Mouse (Mus musculus) left cerebral cortex, postnatal 25 days (tissue): ENCODE data around the gene Abca8b. TPM values are rescaled to one million over a fixed set of nuclear protein-coding genes. Genes with fewer than 3 reads are reported as not detected.
A peak's percentile ranks its signal among the peaks of the same experiment; 100 is the strongest.
"Not testable (repeated sequence)": the region's sequence is repeated elsewhere in the genome, so short reads cannot be mapped to it uniquely, and the experiment has no call there.

Source experiments
- DNase-seq, 2 experiments: peaks; one replicate each; pipeline ENCODE4 v3.0.0; 2022; ENCODE audit warnings: low spot score in 2 of 2, mixed read lengths in 1 of 2
- intact Hi-C: fragments of 180-260 bp; cut with DNase I; formaldehyde crosslinking; loops from one replicate; pipeline ENCODE4 v1.15.1; 2025
- total RNA-seq, 2 experiments: library from RNA; stranded (reverse); gene quantifications; 2 replicates each; pipeline ENCODE4 v1.2.3; 2021

Gene Abca8b
- total RNA-seq = 10 to 100 TPM in 1 of 2 experiments, 1 to 10 TPM in 1; 9.4 to 10.4 TPM

DNA sequence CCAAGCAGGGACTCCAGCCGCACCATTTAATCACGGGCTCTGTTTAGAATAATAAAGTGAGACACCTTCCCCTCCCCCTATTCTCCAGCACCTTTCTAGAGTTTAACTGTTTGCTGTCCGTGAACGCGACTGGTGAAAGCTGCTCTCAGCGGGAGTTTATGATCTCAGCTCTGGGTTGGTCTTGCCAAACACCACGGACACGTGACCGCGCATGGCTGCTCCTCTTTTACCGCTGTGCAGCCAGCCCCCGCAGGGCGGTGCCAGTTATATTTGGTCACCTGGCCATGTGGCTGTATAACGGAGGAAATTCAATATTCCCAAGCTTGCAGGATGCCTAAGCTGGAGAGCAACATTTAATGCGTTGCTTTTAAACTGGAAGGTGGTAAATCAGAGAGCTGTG lies at the start of gene Abca8b:
Gene Abca8b, minus strand, starts transcription at position 222 of the 400 bp plus-strand sequence.
- peak; percentile 87 to 95 for DNase-seq
- intact Hi-C loops = no loop called here

DNA sequence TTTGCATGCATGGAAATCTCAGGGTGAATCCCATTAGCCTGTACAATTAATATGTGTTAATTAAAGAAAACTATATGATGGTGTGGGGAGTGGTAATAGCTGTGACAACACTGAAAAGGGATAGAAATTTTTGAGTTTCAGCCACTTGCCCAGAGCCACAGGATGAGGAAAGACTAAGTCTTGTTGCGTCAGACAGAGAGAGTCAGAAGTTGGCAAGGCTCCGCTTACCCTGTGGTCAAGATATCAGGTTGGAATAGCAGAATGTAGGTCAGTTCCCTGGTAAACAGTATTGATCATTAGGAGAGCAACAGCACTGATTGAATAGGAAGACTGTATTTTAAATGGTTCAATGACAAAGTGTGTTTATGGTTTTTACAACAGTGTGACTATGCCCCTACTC lies 42.1 kb upstream of the Abca8b start:
- intact Hi-C loops = no loop called here
- no peak for DNase-seq

DNA sequence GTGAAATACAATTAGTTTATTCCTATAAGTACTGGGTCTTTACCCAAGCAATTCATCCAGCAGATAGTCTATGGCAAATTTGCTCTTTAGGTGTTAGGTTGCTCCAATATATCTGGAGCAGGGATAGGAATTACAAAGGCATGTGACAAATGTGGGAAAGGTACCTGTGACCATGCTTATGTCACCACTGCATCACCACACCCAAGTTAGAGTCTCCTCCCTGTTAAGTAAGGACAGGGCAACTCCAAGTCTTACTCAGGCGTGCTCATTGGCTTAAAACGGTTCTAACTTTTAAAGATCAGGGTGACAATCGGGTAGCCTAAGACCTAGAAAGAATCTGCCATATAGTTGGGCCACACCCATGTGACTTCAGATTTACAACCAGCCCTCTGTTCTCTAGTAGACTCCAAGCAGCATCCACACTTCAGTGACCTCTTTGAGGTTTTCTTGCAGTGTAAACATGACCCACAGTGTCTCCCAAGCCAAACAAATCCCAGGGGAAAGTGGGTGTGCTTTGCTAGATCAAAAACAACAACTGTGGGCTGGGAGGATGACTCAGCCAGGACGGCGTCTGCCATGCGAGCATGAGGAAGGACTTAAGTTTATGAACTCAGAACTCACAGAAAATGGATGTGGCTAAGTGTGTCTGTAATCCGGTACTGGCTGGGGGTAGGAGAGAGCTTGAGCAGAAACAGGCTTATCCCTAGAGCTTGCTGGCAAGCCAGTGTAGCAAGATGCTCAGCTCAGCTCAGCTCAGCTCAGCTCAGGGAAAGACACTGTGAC lies 33.5 kb upstream of the Abca8b start:
- intact Hi-C loops = no loop called here

DNA sequence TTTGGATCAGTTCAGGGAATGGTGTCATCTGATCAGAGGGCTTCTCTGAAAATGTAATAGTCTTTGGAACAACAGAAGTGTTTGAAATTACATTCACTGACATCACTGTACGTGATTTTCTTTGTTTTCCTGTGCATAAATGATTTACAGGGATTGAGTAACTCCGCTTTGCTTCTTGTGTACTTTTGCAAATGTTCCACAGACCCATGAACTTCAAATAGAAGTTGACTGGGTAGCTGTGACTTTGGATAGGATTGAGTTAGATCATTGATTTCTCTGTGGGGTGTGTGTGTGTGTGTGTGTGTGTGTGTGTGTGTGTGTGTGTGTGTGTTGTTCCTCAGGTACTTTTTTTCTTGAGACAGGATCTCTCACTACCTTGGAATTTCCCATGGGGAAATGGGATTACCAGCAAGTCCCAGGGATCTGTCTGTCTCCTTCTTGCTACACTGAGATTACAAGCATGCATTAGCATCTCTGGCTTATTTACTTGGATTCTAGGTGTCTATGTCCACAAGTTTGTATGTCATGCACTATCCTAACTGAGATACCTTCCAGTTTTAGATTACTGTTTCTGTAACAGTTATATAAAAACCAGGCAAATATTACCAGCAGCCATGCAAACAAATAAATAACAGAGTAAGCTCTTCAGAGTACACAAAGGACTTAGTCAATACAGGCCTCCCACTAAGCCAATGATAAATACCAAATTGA lies 15.3 kb upstream of the Abca8b start:
- intact Hi-C loops = no loop called here
- no peak for DNase-seq

More for the DNA sequence above, 33.5 kb upstream of the Abca8b start:
- no peak for DNase-seq

DNA sequence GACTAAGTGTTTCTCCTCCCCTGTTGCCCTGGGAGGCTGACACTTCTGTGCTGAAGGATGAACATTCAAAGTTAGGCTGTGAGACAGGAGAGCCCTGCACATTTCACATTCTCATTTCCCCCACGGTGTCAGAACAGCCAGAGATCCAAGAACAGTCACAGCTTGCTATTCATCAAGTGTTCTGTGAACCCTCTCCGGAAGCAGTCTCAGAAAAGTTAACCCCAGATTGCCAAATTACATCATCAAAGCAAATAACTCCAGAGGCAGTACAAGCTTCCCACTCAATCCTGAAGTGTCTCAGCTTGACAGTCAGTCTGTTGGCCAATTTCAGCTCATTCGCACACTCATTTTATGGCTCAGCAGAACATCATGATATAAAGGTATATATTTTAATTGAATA lies 632 bp downstream of the Abca8b start:
- peak; percentile 50 to 73 for DNase-seq
- intact Hi-C loops = no loop called here

DNA sequence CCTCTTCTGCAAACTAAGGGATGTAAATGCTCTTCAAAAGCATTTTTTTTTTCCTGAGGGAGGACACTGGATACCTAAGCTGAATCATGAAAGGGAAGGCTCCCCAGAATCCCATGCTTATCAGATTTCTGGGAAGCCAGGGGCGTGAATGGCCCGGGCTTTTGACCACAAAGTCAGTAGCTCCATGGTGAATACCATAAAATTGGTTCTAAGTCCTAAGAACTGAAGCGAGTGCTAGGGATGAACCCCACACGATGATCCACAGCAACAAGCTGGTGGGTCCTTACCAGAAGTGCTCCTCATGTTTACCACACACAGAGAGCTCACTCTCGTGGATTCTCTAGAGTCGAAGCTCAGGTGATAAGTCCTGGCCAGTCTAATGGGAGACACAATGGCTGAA lies 1.6 kb downstream of the Abca8b start:
- no peak for DNase-seq
- intact Hi-C loops = loop anchor here (5.0 kb wide), 1 partner anchor 148 kb away; no protein-coding TSS in a partner anchor

DNA sequence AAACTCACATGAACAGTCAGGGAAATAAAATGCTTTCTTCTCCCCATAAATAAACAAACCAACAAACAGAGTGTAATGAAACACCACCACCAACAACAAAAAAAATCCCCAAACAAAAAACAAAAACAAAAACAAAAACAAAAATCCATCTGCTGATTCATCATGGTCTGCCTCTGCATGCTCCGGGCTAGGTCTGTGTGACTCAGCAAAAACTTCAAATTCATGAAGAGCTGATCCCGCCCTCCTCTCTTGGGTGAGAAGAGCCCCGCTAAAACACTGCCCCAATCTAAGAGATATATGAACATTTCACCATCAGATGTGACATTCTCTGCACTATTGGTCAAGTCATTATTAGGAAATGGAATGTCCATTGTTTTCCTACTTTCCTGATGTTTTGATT lies 4.4 kb downstream of the Abca8b start:
- intact Hi-C loops = loop anchor here (5.0 kb wide), 1 partner anchor 151 kb away; no protein-coding TSS in a partner anchor
- peak in 1 of 2 experiments; percentile 12 for DNase-seq

DNA sequence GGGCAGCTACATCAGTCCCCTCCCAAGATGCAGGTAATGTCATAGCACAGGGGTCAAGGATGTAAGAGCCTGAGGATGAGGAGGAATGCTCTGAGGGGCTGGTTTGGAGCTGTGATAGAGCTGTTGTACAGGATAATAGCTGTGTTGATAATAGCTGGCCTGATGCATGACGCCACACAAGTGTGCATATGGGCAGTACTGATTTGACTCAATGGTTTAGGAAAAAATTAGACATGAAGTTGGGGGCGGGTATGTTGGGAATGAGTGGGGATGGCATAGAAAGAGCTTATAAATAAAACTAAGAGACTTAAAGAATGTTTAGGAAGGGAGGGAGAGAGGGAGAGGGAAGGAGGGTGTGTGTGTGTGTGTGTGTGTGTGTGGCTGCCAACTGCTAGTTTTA lies 5.4 kb downstream of the Abca8b start:
- DNase-seq = no peak
- intact Hi-C loops = loop anchor here (5.0 kb wide), 1 partner anchor 152 kb away; no protein-coding TSS in a partner anchor

DNA sequence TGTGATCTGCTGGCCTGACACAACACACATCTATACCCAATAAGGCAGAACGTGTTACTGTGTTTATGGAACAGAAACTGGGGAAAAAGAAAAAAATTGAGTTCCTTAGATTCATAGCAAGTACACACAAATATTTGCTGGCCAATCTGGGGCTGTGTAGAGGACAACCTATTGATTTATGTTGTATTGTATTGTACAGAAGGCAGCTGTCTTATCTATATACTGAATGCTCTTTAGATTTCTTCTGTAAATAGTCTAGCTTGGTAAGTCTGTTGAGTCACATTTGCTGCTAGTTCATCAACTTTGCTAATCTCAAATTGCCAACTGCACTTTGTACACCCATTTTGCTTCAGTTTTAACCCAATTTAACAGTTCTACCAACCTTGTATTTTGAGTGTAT lies 7.5 kb downstream of the Abca8b start:
- intact Hi-C loops = no loop called here
- no peak for DNase-seq

DNA sequence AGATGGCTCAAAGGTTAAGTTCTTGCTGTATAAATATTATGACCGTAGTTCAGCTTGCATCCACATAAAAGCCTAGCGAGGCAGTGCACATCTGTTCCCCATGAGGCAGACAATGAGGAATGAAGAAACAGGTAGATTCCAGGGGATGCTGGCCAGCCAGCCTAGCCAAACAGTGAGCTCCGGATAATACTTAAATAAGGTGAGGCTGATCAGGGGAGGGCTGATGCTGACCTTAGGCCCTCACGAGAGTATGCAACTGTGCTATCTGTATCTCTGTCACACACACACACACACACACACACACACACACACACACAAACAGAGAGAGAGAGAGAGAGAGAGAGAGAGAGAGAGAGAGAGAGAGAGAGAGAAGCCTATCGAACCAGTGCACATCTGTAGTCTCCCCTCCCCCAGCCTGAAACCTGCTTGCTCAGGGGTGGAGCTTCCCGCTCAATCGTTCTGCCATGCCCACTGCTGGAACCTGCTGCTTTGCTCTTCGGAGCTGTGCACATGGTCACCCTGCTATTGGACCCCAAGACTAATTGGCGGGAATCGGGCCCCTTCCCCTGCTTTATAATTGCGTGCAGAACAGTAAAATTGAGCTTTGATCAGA lies 8.1 kb downstream of the Abca8b start:
- DNase-seq, intact Hi-C loops: not testable (repeated sequence)

DNA sequence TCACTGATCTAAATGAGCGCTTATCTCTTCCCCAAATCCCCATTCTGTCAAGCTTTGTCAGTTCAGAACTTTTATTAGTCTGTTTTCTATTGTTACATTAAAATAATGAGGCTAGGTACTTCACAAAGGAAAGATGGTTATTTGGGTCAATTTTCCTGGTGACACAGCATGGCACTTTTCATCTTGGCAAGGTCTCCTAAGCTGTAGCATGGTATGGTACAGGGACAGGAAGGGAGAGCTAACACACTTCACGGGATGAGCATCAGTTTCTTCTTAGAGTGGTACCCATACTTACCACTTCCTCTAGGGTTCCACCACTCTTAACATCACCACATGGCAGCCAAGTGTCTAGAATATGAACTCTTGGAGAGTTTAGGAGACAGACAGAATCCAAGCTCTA lies 13.8 kb downstream of the Abca8b start:
- intact Hi-C loops = no loop called here
- no peak for DNase-seq

DNA sequence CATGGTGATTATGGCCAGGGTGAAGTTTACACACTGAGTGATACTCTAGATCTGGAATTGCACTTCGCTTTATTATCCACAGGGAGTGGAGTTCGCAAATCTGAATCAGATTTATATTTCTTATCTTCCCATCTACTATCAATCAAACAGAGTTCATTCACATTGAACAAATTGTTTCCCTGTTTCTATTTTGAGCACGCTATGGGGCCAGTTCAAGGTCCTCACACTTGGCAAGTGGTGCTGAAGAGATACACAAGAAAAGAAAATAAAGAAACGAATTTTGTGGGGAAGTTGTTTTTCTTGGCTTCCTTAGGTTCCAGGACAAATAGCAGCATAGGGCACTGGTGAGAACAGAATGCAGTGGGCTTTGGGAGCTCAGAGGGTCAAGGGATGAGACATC lies 25.1 kb downstream of the Abca8b start:
- no peak for DNase-seq
- intact Hi-C loops = no loop called here

DNA sequence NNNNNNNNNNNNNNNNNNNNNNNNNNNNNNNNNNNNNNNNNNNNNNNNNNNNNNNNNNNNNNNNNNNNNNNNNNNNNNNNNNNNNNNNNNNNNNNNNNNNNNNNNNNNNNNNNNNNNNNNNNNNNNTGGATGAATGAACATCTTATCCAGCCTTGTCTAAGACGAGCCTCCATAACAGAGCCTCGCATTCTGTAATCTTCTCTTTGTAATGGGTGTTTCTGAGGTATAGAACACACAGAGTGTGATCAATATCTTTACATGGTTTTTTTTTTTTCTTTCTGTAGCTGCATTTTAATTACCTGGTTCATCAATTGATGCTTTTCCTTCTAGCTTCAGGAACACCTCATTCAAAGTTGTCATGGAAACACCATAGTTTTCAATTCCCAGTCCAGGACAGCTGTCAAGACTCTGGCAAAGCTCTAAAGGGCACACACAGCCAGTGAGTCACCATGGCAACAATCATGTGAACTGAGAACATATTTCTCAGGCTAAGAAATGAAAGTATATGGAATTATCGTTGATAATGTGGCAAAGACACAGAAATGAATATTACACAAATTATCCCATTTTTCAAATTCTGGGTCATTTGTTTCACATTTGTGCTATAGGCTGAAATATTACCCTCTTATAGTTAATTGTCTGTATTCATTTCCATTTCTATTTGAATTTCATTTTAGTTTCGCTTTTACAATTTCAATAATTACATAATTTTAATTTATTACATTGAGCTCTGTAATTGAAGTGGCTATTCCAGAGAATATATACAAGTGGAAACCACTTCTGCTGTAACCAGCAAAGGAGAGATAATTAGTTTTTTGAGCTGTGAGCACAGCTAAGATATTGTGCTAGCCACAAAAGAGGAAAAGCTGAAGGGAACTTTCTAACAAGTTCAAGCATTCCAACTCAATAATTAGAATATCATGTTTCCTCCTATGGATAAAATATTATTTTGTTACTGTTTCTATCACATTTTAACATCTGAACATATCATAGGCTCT lies 33.9 kb downstream of the Abca8b start:
- intact Hi-C loops = no loop called here
- peak; percentile 6 to 9 for DNase-seq

DNA sequence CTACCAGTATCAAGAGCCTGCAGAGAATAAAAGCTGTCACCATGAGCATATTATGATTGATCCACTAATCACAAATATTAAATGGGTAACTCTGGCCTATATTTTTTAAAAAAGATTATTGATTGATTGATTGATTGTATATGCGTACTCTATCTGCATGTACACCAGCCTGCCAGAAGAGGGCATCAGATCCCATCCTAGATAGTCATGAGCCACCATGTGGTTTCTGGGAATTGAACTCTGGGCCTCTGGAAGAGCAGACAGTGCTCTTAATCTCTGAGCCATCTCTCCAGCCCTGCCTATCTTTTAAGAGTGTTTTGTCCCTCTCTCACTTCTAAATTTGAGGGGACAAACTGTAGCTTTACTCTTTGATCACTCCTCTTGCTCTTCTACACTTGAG lies 40.5 kb downstream of the Abca8b start:
- intact Hi-C loops = no loop called here

DNA sequence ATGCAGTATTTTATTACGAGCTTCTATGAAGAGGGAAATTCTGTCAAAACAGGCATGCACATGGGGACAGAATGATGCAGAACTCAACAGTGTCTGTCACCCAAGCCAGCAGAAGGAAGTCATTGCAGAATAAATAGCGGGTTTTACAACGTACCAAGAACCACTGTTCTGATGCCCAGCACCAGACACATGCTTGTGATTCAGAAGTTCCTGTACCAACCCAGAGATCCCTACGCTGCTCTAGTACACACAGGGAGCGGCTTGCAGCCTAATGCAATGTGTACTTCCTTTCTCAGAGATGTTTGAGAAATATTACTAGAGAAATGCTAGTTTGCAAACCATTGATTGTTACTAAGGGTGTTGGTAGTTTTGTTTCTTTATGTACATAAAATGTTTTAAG lies 58.7 kb downstream of the Abca8b start:
- intact Hi-C loops = no loop called here
- no peak for DNase-seq

More for the DNA sequence above, 40.5 kb downstream of the Abca8b start:
- no peak for DNase-seq

DNA sequence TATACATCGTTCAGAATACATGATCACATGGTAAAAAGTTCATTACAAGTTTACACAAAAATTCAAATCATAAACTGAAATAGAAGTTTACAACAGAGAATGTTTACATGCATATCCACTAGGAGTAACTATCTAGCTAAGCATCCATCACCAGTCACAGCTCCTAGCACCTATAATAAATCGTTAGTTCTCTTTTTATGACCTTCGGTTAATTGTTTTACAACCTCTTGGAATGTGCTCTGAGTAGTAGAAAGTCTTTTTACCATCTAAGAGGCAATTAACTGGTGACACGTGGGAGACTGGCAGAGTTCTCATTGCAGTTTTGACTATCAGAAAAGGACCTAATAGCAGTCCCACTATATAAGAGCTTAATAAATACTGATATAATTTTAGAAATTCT lies 62.4 kb downstream of the Abca8b start:
- intact Hi-C loops, DNase-seq: not testable (repeated sequence)

DNA sequence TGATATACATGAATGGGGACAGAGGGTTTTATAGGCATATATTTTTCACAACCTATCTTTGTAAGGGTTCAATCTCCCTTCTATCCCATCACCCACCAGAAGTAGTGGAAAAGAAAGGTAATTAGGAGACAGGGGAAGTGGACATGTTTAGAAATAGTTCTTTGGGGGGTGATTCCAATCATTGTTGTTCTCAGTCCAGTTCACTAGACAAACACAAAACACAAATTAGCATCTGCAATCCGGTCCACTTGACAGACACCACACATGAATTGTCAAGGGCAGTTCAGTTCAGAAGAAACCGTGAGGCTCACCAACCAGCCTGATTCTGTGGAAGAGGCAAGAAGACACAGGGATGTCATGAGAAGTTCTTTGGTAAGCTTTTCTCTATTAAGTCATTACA lies 67.2 kb downstream of the Abca8b start:
- intact Hi-C loops = no loop called here
- no peak for DNase-seq

DNA sequence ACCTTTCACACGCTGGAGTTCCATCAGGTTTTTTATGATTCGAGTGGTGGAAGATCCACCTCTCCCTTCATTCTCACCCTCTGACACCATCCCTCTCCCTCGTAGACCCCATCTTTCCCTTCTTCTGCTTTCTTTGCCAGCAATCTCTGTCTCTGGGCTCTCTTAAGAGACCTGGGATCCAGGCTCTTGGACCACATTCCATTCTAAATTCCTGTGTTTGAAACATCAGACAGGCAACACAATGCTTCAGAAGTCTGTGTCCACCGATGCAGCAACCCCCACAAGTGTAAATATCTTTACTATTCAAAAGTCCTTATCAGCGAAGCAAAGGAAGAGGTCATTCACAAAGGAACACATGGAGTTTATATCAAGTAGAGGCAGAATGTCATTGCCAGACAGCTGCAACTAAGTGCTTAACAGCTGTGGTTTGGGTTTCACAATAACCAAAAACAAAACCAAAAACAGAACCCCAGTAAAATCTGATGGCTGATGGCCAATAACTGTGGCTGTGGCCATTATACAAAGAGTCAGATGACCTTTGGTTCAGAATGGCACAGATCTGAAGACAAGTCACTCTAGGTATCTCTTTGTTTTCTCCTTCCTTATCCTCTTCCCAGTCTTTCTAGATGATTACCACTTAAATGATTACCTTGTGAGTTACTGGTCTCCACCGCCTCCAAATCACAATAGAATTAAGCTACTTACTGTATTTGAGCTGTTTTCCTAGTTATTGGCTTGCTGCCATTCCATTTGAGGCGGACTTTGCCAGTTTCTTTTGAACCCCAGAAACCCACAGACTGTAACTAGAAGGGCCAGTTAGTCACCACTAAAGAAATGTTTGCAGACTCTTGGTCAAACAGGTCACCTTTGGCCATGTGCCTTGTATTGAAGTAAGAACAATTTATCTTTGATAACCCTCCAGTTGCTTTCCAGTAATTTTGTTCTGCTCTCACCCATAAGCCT lies 68.6 kb downstream of the Abca8b start:
- DNase-seq = no peak
- intact Hi-C loops = no loop called here
